Mouse (Mus musculus) bone marrow, adult 2 months (tissue): ENCODE measurements at regions not wholly inside any gene's neighbourhood (a gene's known extent, or its start where the extent isn't known, plus 50 kb on each side); places are given as distances from the start of the nearest gene placed in this dataset.
A peak's percentile ranks its signal among the peaks of the same experiment; 100 is the strongest.

ENCODE experiments used
- H3K27ac ChIP-seq: fragments of 200-500 bp; 2 replicates; pipeline ENCODE4 v1.5.1; 2012; ENCODE audit warnings: low read depth, mild to moderate bottlenecking, control low read depth, inconsistent platforms, low read length; ENCODE audit not compliant: control insufficient read depth, poor library complexity, insufficient read depth
- H3K4me1 ChIP-seq: fragments of 200-500 bp; 2 replicates; pipeline ENCODE4 v1.6.1; 2011; ENCODE audit warnings: low read length; ENCODE audit not compliant: control insufficient read depth, insufficient read depth
- H3K4me3 ChIP-seq: fragments of 200-500 bp; replicated peaks from 2 replicates; pipeline ENCODE3; 2011; ENCODE audit warnings: mild to moderate bottlenecking, low read depth, low read length, control low read depth; ENCODE audit not compliant: control insufficient read depth
- CTCF ChIP-seq: fragments of 200-500 bp; IDR thresholded peaks from 2 replicates; pipeline ENCODE4 v1.5.1; 2011; ENCODE audit warnings: low read length, control low read depth; ENCODE audit not compliant: control insufficient read depth, insufficient read depth
- POLR2A ChIP-seq: fragments of 200-500 bp; IDR thresholded peaks from 2 replicates; pipeline ENCODE4 v1.6.1; 2011; ENCODE audit warnings: low read depth, mild to moderate bottlenecking, control low read depth, low read length, borderline replicate concordance; ENCODE audit not compliant: control insufficient read depth
- WGBS: fragments of 180-500 bp; shearing (Covaris S2); methylation state at CpG from one replicate; pipeline ENCODE4 v1.1.7; 2018; 5-methylcytosine and 5-hydroxymethylcytosine counted together

- Histone ChIP-seq H3K4me1 (no peaks in the 10 kb centered on the region), H3K27ac (no peak overlapping the region), H3K4me3 (no peak overlapping the region)
- no peak for TF ChIP-seq CTCF
- TF ChIP-seq POLR2A = no peak
- WGBS = 61% methylated on average over 5 of the region's 5 CpGs
Observed at GRCm38 (mm10) chr10:41018888-41019287, 53.2 kb downstream of the Gpr6 start.

GRCm38 (mm10) chr10:41016547-41016946 is 55.5 kb downstream of the Gpr6 start:
- no peak overlapping the region for H3K27ac ChIP-seq
- no peaks in the 10 kb centered on the region for H3K4me1 ChIP-seq
- 67% methylated on average over 7 of the region's 7 CpGs for WGBS
- no peak overlapping the region for H3K4me3 ChIP-seq
- no peak for TF ChIP-seq CTCF
- TF ChIP-seq POLR2A = no peak

GRCm38 (mm10) chr10:41015654-41016053 is 56.4 kb downstream of the Gpr6 start:
- H3K27ac ChIP-seq = no peak overlapping the region
- no peak overlapping the region for H3K4me3 ChIP-seq
- TF ChIP-seq POLR2A (no peak), CTCF (peak; percentile 46)
- no peaks in the 10 kb centered on the region for H3K4me1 ChIP-seq
- WGBS = 22% methylated on average over 4 of the region's 4 CpGs

GRCm38 (mm10) chr10:41010585-41010984 is 61.5 kb downstream of the Gpr6 start:
- TF ChIP-seq POLR2A (no peak), CTCF (no peak)
- no peak overlapping the region for H3K4me3 ChIP-seq
- peaks cover 4% of the 10 kb centered on the region for H3K4me1 ChIP-seq
- no peak overlapping the region for H3K27ac ChIP-seq
- WGBS = 52% methylated on average over 2 of the region's 2 CpGs

GRCm38 (mm10) chr10:41007866-41008265 is 64.2 kb downstream of the Gpr6 start:
- 75% methylated on average over 3 of the region's 3 CpGs for WGBS
- TF ChIP-seq CTCF (no peak), POLR2A (no peak)
- no peak overlapping the region for H3K4me3 ChIP-seq
- peaks cover 4% of the 10 kb centered on the region for H3K4me1 ChIP-seq
- H3K27ac ChIP-seq = no peak overlapping the region

- Histone ChIP-seq H3K4me1 (peaks cover 4% of the 10 kb centered on the region), H3K4me3 (no peak overlapping the region), H3K27ac (no peak overlapping the region)
- TF ChIP-seq CTCF = no peak
- TF ChIP-seq POLR2A = no peak
- WGBS = 56% methylated on average over 9 of the region's 9 CpGs
Observed at GRCm38 (mm10) chr10:41006634-41007033, 65.5 kb downstream of the Gpr6 start.

GRCm38 (mm10) chr10:41005776-41006175 is 66.3 kb downstream of the Gpr6 start:
- WGBS = 88% methylated on average over 9 of the region's 9 CpGs
- TF ChIP-seq POLR2A (no peak), CTCF (no peak)
- H3K4me1 ChIP-seq = peaks cover 4% of the 10 kb centered on the region
- no peak overlapping the region for H3K4me3 ChIP-seq
- H3K27ac ChIP-seq = no peak overlapping the region

- no peak overlapping the region for H3K4me3 ChIP-seq
- TF ChIP-seq CTCF = no peak
- TF ChIP-seq POLR2A = no peak
- 61% methylated on average over 3 of the region's 3 CpGs for WGBS
- no peak overlapping the region for H3K27ac ChIP-seq
- peaks cover 4% of the 10 kb centered on the region for H3K4me1 ChIP-seq
Observed at GRCm38 (mm10) chr10:41004753-41005152, 67.3 kb downstream of the Gpr6 start.

GRCm38 (mm10) chr10:41004044-41004689 is 67.9 kb downstream of the Gpr6 start:
- H3K4me3 ChIP-seq = no peak overlapping the region
- peaks cover 4% of the 10 kb centered on the region for H3K4me1 ChIP-seq
- TF ChIP-seq CTCF (peak; percentile 60), POLR2A (no peak)
- WGBS = 33% methylated on average over 7 of the region's 7 CpGs
- no peak overlapping the region for H3K27ac ChIP-seq
